Mouse (Mus musculus) E14TG2a.4 (cell line): ENCODE results near the gene Foxo3.

Experiments
- H3K27me3 ChIP-seq: 2 replicates; pipeline ENCODE4 v1.6.1; 2014; ENCODE audit warnings: low read length, control low read depth; ENCODE audit not compliant: insufficient read depth
- H3K36me3 ChIP-seq: 2 replicates; pipeline ENCODE4 v1.6.1; 2014; ENCODE audit warnings: low read length, control low read depth; ENCODE audit not compliant: insufficient read depth
- H3K4me1 ChIP-seq: replicated peaks from 2 replicates; pipeline ENCODE4 v1.6.1; 2014; ENCODE audit warnings: low read depth, low read length, control low read depth
- H3K4me3 ChIP-seq: replicated peaks from 2 replicates; pipeline ENCODE4 v1.5.1; 2014; ENCODE audit warnings: mild to moderate bottlenecking, low read length
- H3K9me3 ChIP-seq: 2 replicates; pipeline ENCODE4 v1.6.1; 2014; ENCODE audit warnings: low read length, control low read depth
- CTCF ChIP-seq: conservative IDR thresholded peaks from 2 replicates; pipeline ENCODE4 v1.5.1; 2014; ENCODE audit warnings: low read length
- NANOG ChIP-seq: IDR thresholded peaks from 2 replicates; pipeline ENCODE4 v1.6.1; 2014; ENCODE audit warnings: borderline replicate concordance, low read length, mixed read lengths
- POU5F1 ChIP-seq: IDR thresholded peaks from 2 replicates; pipeline ENCODE4 v1.6.1; 2014; ENCODE audit warnings: low read length, borderline replicate concordance

Gene Foxo3

DNA sequence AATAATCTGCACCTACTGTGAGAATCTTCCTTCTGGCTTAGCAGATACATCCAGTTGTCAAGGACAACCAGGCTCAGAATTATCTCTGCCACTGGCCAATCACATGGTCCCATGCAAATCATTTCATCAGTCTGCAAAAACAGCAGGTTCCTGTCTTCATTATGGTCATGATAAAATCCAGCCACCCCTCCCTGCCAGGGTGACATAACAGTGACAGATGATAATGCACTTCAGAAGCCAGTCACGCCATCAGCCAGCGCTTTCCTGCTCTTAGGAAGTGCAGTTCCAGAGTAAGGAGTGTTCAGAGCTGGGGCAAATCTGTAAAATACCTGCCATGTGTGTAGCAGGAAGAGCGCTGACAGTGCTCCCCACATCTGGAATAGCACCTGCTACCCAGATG is 77.1 kb downstream of the Foxo3 start:
- H3K9me3 ChIP-seq = no peaks in the 10 kb centered on the region
- H3K4me3 ChIP-seq = no peak overlapping the region
- peaks cover 4% of the 10 kb centered on the region; the same call in 1 of the 2 replicates for H3K27me3 ChIP-seq
- TF ChIP-seq POU5F1 (no peak), NANOG (no peak), CTCF (no peak)
- peaks cover 61% of the 10 kb centered on the region for H3K4me1 ChIP-seq
- H3K36me3 ChIP-seq = peaks cover 28% of the 10 kb centered on the region

DNA sequence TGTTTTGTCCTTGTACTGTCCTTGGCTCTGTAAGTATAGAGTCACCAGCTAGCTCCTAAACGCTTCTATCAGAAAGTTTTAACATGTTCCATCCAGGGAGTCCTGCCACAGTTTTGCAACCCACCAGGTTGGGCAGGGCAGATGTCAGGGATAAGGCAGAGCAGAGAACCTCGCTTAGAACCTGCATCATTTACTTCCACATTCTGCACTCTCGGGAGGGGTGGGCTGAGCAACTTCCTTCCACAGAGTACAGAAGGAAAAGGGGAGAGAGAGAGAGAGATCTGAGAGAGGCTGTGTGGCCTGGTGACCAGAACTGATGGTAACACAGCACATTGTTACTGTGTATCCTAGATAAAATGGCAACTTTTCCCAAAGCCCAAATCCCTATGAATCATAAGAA is 77.9 kb downstream of the Foxo3 start:
- no peak overlapping the region for H3K4me3 ChIP-seq
- peaks cover 61% of the 10 kb centered on the region for H3K4me1 ChIP-seq
- no peaks in the 10 kb centered on the region for H3K9me3 ChIP-seq
- peaks cover 36% of the 10 kb centered on the region for H3K36me3 ChIP-seq
- TF ChIP-seq CTCF = no peak
- no peak for TF ChIP-seq NANOG
- no peak for TF ChIP-seq POU5F1
- H3K27me3 ChIP-seq = peaks cover 4% of the 10 kb centered on the region; the same call in 1 of the 2 replicates

DNA sequence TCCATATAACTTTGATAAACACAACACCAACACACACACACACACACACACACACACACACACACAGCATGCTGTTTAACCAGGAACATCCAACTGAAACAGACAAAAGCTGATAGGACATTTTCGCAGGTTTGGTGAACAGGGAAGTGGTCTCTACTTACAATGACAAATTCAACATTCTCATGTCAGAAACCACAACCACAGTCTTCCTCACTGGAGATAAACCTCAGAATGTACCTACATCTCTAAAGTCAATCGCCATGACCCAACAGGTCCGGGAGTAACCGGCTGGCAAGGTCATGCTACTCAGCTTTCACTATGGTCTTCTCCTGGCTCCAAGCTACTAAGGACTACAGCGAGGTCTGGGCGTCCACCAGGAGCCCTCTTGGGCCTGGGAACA is 81.8 kb downstream of the Foxo3 start:
- Histone ChIP-seq H3K4me3 (no peak overlapping the region), H3K9me3 (no peaks in the 10 kb centered on the region), H3K4me1 (peaks cover 86% of the 10 kb centered on the region), H3K36me3 (peaks cover 50% of the 10 kb centered on the region), H3K27me3 (peaks cover 4% of the 10 kb centered on the region; the same call in 1 of the 2 replicates)
- TF ChIP-seq NANOG (no peak), POU5F1 (no peak), CTCF (no peak)

- no peak overlapping the region for H3K4me3 ChIP-seq
- H3K36me3 ChIP-seq = peaks cover 53% of the 10 kb centered on the region
- peaks cover 4% of the 10 kb centered on the region; the same call in 1 of the 2 replicates for H3K27me3 ChIP-seq
- peaks cover 94% of the 10 kb centered on the region for H3K4me1 ChIP-seq
- H3K9me3 ChIP-seq = no peaks in the 10 kb centered on the region
- TF ChIP-seq POU5F1 (no peak), NANOG (no peak), CTCF (no peak)
Measured at GRCm38 (mm10) chr10:42193981-42194380, 82.6 kb downstream of the Foxo3 start.

GRCm38 (mm10) chr10:42192951-42193350 is 83.6 kb downstream of the Foxo3 start:
- Histone ChIP-seq H3K27me3 (peaks cover 4% of the 10 kb centered on the region; the same call in 1 of the 2 replicates), H3K9me3 (no peaks in the 10 kb centered on the region), H3K4me1 (peaks cover 95% of the 10 kb centered on the region), H3K4me3 (no peak overlapping the region), H3K36me3 (peaks cover 53% of the 10 kb centered on the region)
- TF ChIP-seq POU5F1 (no peak), CTCF (no peak), NANOG (no peak)

DNA sequence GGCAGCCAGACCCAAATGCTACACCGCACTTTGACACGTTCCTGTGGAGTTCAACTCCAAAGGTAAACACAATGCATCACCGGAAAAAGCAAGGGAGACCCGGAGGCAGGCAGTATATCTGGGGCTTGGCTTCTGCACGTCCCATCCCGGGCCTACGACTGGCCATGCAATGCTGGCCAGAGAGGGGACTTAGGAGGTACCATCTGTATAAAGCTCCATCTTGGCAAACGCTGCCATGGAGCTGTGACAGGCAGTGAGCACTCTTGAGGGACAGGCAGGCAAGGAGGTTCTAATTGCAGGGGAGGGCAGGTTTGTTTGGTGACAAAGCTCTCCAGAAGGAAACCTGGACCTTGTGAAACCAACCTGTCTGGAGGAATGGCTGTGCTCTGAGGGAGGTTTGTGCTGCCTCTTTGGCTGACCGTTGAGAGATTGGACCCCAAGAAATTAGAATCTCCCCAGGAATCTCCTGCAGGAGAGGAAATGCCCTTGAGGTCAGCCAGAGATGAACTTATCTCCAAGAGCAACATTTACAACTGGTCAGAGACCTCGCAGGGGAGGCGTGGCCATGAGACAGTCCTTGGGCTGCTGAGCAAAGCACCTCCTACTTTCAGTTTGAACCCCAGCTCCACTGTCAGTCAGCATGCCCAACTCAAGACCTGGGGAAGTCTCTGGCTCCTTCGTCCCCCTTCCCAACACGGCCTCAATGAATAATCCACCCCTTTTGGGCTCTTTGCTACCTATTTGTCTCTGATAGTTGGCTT is 86.7 kb downstream of the Foxo3 start:
- Histone ChIP-seq H3K9me3 (no peaks in the 10 kb centered on the region), H3K4me1 (peaks cover 71% of the 10 kb centered on the region), H3K27me3 (no peaks in the 10 kb centered on the region), H3K4me3 (no peak overlapping the region), H3K36me3 (peaks cover 42% of the 10 kb centered on the region)
- TF ChIP-seq POU5F1 (no peak), NANOG (no peak)

- Histone ChIP-seq H3K9me3 (no peaks in the 10 kb centered on the region), H3K4me3 (no peak overlapping the region), H3K36me3 (peaks cover 44% of the 10 kb centered on the region), H3K27me3 (no peaks in the 10 kb centered on the region), H3K4me1 (peaks cover 65% of the 10 kb centered on the region)
- no peak for TF ChIP-seq NANOG
Measured at GRCm38 (mm10) chr10:42189037-42189436, 87.5 kb downstream of the Foxo3 start.

GRCm38 (mm10) chr10:42188091-42188490 is 88.5 kb downstream of the Foxo3 start:
- TF ChIP-seq CTCF (no peak), NANOG (no peak), POU5F1 (no peak)
- Histone ChIP-seq H3K4me3 (no peak overlapping the region), H3K9me3 (no peaks in the 10 kb centered on the region)

DNA sequence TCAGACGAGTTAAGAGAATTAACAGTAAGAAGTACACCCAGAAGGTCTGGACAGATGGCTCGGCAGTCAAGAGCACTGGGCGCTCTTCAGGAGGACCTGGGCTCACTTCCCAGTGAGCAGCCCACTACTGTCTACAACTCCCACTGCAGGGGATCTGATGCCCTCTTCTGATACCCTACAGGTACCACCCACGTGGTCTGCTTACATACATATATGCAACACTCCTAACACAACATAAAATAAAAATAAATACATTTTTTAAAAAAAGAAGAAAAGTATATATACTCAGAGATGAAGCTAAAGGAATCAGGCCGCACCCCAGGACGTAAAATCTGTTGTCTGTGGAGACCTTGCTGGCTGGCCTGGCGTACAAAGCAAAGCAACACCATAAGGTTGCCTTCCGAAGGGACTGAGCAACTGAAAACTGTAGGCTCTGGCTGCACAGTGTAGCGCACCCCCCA is 89.6 kb downstream of the Foxo3 start:
- no peak overlapping the region for H3K4me3 ChIP-seq
- H3K9me3 ChIP-seq = no peaks in the 10 kb centered on the region
- no peak for TF ChIP-seq NANOG
- no peak for TF ChIP-seq CTCF
- no peak for TF ChIP-seq POU5F1
- H3K36me3 ChIP-seq = peaks cover 56% of the 10 kb centered on the region
- peaks cover 45% of the 10 kb centered on the region for H3K4me1 ChIP-seq
- no peaks in the 10 kb centered on the region for H3K27me3 ChIP-seq

More at GRCm38 (mm10) chr10:42188091-42188490, 88.5 kb downstream of the Foxo3 start:
- Histone ChIP-seq H3K27me3 (no peaks in the 10 kb centered on the region), H3K4me1 (peaks cover 56% of the 10 kb centered on the region), H3K36me3 (peaks cover 49% of the 10 kb centered on the region)
